Mouse (Mus musculus): ENCODE measurements around the gene Zbbx.

The Zbbx gene

GRCm38 (mm10) chr3:75164838-75165496 lies at the start of gene Zbbx:
Zbbx (minus strand) TSS chr3:75165034.
- DNase-seq (ENCODE audit: low read depth, low spot score), result peak; percentile 51

DNA sequence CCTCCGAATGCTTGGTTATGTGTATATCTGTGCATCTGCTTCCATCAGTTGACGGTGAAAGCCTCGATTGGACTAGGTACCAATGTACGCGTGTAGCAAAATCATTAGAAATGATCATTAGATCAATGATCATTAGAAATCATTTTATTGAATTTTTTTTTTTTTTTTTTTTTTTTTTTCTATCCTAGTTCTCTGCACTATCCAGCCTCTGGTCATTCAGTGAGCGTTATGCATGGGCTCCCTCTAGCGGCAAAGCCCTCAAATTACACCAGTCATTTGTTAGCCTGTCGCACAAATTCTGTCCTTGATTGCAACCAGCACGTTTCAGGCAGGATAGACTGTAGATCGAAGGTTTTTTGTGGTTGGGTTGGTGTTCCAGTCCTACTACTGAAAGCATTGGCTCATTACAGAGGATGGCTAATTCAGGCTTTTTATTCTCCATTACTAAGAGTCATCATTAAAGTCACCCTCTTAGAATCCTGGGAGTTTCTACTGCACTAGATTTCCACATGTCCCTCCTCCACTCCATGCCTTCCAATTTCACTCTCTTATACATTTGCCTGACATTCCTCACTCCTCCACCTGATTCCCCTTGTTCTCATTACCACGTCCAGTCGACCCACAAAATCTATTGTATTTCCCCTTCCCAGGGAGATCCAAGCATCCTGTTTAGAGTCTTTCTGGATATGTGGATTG lies 38.1 kb upstream of the Zbbx start:
- DNase-seq (ENCODE audit: low read depth, low spot score), result no peak

- DNase-seq (ENCODE audit: low read depth, low spot score), result no peak
These were observed 17.8 kb upstream of the Zbbx start for GRCm38 (mm10) chr3:75182606-75183005.

DNA sequence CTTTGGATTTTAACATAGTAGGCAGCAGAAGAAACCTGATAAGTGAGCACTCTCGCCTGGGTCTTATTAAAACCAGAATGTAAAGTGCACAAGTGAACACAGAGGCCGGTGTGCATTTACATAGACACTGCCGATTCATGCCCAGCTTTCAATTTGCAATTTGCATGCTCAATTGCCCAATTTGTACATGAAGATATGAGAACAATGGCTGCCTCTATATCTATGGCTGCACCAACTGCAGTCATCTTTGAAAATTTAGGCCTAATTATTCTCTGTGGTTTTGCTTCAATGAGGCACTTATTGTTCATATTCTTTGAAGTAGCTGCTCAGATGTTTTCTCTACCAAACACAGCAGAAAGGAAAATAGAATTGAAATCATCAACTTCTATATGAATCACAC lies 23.0 kb downstream of the Zbbx start:
- DNase-seq (ENCODE audit: low read depth, low spot score), result no peak

GRCm38 (mm10) chr3:75104867-75105266 lies 60.0 kb downstream of the Zbbx start:
- no peak for DNase-seq (ENCODE audit: low read depth, low spot score)

DNA sequence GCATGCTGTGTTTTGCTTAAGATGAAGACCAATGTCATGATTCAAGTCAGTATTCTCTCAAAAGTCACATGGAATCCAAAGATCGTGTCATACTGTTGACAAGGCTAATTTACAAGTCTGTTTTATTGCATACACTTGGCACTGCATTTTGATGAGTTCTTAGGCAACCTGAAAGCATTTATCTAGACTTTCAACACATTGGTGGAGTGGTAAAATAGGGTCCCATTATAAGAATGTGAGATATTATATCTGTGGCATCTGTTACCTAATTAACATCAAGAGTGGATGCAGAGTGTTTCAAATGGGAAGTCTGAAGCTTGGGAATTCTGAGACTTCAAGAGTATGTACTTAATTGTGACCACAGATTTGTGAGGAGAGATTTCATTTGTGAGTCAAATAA lies 79.1 kb downstream of the Zbbx start:
- no peak for DNase-seq (ENCODE audit: low read depth, low spot score)

GRCm38 (mm10) chr3:75078906-75079305 lies 85.9 kb downstream of the Zbbx start:
- DNase-seq (ENCODE audit: low read depth, low spot score), result no peak

GRCm38 (mm10) chr3:75009701-75010100 lies 155.1 kb downstream of the Zbbx start:
- DNase-seq (ENCODE audit: low read depth, low spot score), result no peak

Measured in brain, embryonic 18.5 days (tissue).